ENCODE assay signal across 27 mouse cellular contexts in the genomic region with DNA sequence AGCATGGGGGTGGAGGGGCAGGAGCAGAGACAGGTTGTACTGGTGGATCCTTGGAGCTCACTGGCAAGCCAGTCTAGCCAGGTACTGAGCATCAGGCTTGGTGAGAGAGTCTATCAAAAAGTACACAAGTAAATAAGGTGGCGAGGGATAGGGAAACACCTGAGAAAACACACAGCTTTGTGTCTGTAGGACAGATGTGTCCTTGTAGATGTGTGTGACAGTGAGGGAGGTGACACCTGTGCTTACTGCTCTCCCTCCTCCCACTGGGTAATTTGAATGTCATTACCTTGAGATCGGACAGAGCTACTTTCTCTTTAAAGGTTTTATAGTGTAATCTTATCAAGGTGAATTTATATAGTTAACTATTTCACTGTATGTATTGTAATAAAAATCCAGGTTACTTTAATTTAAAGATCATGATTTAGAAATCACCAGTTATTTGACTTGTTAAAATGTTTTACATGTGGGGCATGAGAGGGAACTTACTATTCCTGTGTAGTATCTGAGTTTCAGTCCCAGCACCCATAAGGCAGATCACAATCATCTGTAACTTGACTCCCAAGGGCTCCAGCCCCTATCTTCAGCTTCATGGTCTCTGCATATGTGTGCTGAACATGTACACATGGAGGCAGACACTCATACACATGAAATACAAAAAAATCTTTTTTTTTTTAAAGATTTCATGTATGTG.
"Had no signal": no experiment of that assay in that cellular context is flagged by ENCODE, and none has a peak within 500 bp of the region (broad histone marks: within the 10 kb centered on the region; RNA-seq: fewer than 3 reads in every experiment).

No protein-coding gene starts in this region.

- H3K9me3 ChIP-seq: embryonic facial prominence, embryonic 10.5 days; embryonic facial prominence, embryonic 12.5 days; embryonic facial prominence, embryonic 13.5 days; embryonic facial prominence, embryonic 15.5 days; forebrain, embryonic 10.5 days; forebrain, embryonic 12.5 days; forebrain, embryonic 13.5 days; forebrain, embryonic 15.5 days had no signal

- H3K4me3 ChIP-seq: embryonic facial prominence, embryonic 10.5 days; embryonic facial prominence, embryonic 12.5 days; embryonic facial prominence, embryonic 13.5 days; embryonic facial prominence, embryonic 15.5 days; erythroblast, embryonic 14.5 days; forebrain, embryonic 10.5 days; forebrain, embryonic 12.5 days; forebrain, embryonic 13.5 days; forebrain, embryonic 15.5 days; gastrocnemius, adult 2 months; heart, adult 2 months had no signal

- H3K4me2 ChIP-seq: embryonic facial prominence, embryonic 12.5 days; embryonic facial prominence, embryonic 13.5 days; embryonic facial prominence, embryonic 15.5 days; forebrain, embryonic 12.5 days; forebrain, embryonic 13.5 days; forebrain, embryonic 15.5 days had no signal

- H3K4me1 ChIP-seq: embryonic facial prominence, embryonic 10.5 days; embryonic facial prominence, embryonic 12.5 days; embryonic facial prominence, embryonic 13.5 days; embryonic facial prominence, embryonic 15.5 days; forebrain, embryonic 10.5 days; forebrain, embryonic 12.5 days; forebrain, embryonic 13.5 days; forebrain, embryonic 15.5 days had no signal

- H3K9ac ChIP-seq: embryonic facial prominence, embryonic 12.5 days; embryonic facial prominence, embryonic 13.5 days; embryonic facial prominence, embryonic 15.5 days; forebrain, embryonic 12.5 days; forebrain, embryonic 13.5 days; forebrain, embryonic 15.5 days; forebrain, postnatal 0 days had no signal

- H3K27me3 ChIP-seq: embryonic facial prominence, embryonic 12.5 days; embryonic facial prominence, embryonic 13.5 days; embryonic facial prominence, embryonic 15.5 days; forebrain, embryonic 12.5 days; forebrain, embryonic 13.5 days; forebrain, embryonic 15.5 days had no signal

- H3K27ac ChIP-seq: embryonic facial prominence, embryonic 10.5 days; embryonic facial prominence, embryonic 12.5 days; embryonic facial prominence, embryonic 13.5 days; embryonic facial prominence, embryonic 15.5 days; forebrain, embryonic 10.5 days; forebrain, embryonic 12.5 days; forebrain, embryonic 13.5 days; forebrain, embryonic 15.5 days; gastrocnemius, adult 2 months; heart, adult 2 months had no signal

- ATAC-seq: forebrain, embryonic 13.5 days; forebrain, embryonic 14.5 days; forebrain, embryonic 15.5 days; forebrain, embryonic 16.5 days; forebrain, postnatal 0 days had no signal

- DNase-seq: cerebellum, adult 8-10 months; cerebellum, adult 9-10 months; cerebellum, adult 9-11 months; cerebellum, postnatal 10 days; cerebellum, postnatal 14 days; cerebellum, postnatal 25 days; cerebellum, postnatal 36 days; embryo, embryonic 11 days; forebrain, postnatal 0 days; gastrocnemius, adult 2 months; gastrocnemius, postnatal 10 days; gastrocnemius, postnatal 14 days; gastrocnemius, postnatal 25 days; gastrocnemius, postnatal 36 days; heart, adult 18-20 months; heart, adult 2 months had no signal
